Mouse (Mus musculus): ENCODE data around the gene F2rl3. TPM values are rescaled to one million over a fixed set of nuclear protein-coding genes. Genes with fewer than 3 reads are reported as not detected.

F2rl3 gene
- 3.8 TPM for total RNA-seq (2023)

GRCm38 (mm10) chr8:72761322-72762051, at the start of gene F2rl3:
TSS of gene F2rl3 (plus strand) at chr8:72761880.

GRCm38 (mm10) chr8:72722769-72723650, 38.7 kb upstream of the F2rl3 start, which contains the start of gene Sin3b:
TSS of gene Sin3b (plus strand) at chr8:72723285.

Other genes starting within 250 kb of the F2rl3 start
- 19.0 TPM for gene Med26, start 213.6 kb upstream of the F2rl3 start, total RNA-seq (2023)
- gene Smim7, start 190.8 kb upstream of the F2rl3 start, total RNA-seq (2023) = 131 TPM
- gene Tmem38a, start 189.8 kb upstream of the F2rl3 start, total RNA-seq (2023) = 2.2 TPM
- gene Nwd1, start 115.2 kb upstream of the F2rl3 start, total RNA-seq (2023) = not detected
- 120 TPM for gene Sin3b, start 38.6 kb upstream of the F2rl3 start, total RNA-seq (2023)